Mouse (Mus musculus) heart, adult 11 months (tissue): ENCODE results near the gene Mbip.

ENCODE experiments used
- DNase-seq: peaks from one replicate; pipeline ENCODE4 v3.0.0; 2022

The Mbip gene

GRCm38 (mm10) chr12:56288548-56288947, 57.1 kb downstream of the Mbip start:
- no peak for DNase-seq

- no peak for DNase-seq
Observed at GRCm38 (mm10) chr12:56286828-56287227, 58.9 kb downstream of the Mbip start.

- no peak for DNase-seq
Observed at GRCm38 (mm10) chr12:56284210-56284609, 61.5 kb downstream of the Mbip start.

- DNase-seq, result no peak
Observed at GRCm38 (mm10) chr12:56281649-56282048, 64.0 kb downstream of the Mbip start.
